Comparison of ENCODE assay signal across 26 mouse cellular contexts in the genomic region with DNA sequence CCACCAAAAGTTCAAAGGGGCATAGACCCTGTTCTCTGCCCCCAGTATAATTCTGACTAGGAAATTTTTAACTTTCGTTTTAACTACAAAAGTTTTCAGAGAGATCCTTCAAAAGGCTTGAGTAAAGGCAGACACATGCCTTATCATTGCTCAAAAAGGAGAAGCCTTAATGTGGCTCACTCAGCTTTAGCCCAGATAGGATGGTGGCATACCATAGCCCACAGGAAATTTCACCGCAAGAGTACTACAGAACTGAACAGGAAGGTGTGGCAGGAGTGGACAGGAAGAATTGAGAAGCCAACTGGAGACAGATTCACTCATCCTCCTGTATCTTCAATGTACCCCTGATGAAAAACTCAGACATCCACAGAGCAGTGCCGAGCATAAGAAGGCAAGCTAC.
DNase-seq lines count a peak whose midpoint lies in the region; ATAC-seq and TF ChIP-seq lines count a peak whose summit lies in the region.
"Had no signal": no experiment of that assay in that cellular context is flagged by ENCODE, and none has a peak within 500 bp of the region (broad histone marks: within the 10 kb centered on the region; RNA-seq: fewer than 3 reads in every experiment).

No protein-coding gene starts in this region.

- ATAC-seq in common myeloid progenitor, adult 5-6 weeks (replicated peaks; ENCODE audit: low read depth, poor library complexity, severe bottlenecking) = peak; percentile 96
- ATAC-seq in megakaryocyte progenitor cell, adult 5-6 weeks (replicated peaks; ENCODE audit: poor library complexity) = peak; percentile 91
- ATAC-seq: CD4-positive, CD25-positive, alpha-beta regulatory T cell, adult 4 months; forebrain, embryonic 14.5 days; intestine, embryonic 15.5 days; Patski had no signal

- no peak overlapping the region for H3K9ac ChIP-seq in MEL (ENCODE audit: control insufficient read depth, low read depth, low read length, poor library complexity, severe bottlenecking)
- H3K9ac ChIP-seq: embryonic facial prominence, embryonic 15.5 days; heart, embryonic 15.5 days; hindbrain, embryonic 14.5 days; intestine, embryonic 15.5 days had no signal

- DNase-seq in 416B (ENCODE audit: low read depth) (peak; percentile 65), MEL (ENCODE audit: low read depth, low spot score) (peak; percentile 57)
- DNase-seq in heart, adult 9 months (ENCODE audit: low spot score in 2 of 2) = no peak
- no peak for DNase-seq in right cerebral cortex, postnatal 36 days (ENCODE audit: low spot score in 2 of 2)
- no peak for DNase-seq in adrenal gland, adult 18-20 months (ENCODE audit: low spot score in 2 of 2)
- DNase-seq: adrenal gland, postnatal 14 days; cerebellum, adult 11-12 months; cerebellum, adult 9-11 months; cerebellum, postnatal 36 days; gastrocnemius, adult 2 months; gastrocnemius, postnatal 36 days; heart, adult 18-20 months; heart, postnatal 14 days had no signal

- no peak overlapping the region for H3K27ac ChIP-seq in MEL (ENCODE audit: control insufficient read depth, low read depth, low read length)
- H3K27ac ChIP-seq: embryonic facial prominence, embryonic 15.5 days; forebrain, embryonic 10.5 days; gastrocnemius, adult 2 months; heart, embryonic 15.5 days; hindbrain, embryonic 10.5 days; hindbrain, embryonic 14.5 days; intestine, embryonic 15.5 days had no signal

- no peak for TF ChIP-seq RAD21 in MEL (IDR thresholded peaks at IDR 0.05; ENCODE audit: low read depth, low read length)

- TF ChIP-seq POLR2A in MEL (IDR thresholded peaks at IDR 0.05; ENCODE audit: control insufficient read depth in 1 of 2, insufficient read depth in 1 of 2, low read depth in 1 of 2, low read length in 2 of 2, poor library complexity in 1 of 2) = no peak

- H3K4me3 ChIP-seq in MEL (ENCODE audit: control insufficient read depth in 1 of 2, insufficient read depth in 1 of 2, low read depth in 2 of 2, low read length in 2 of 2) = no peak overlapping the region
- H3K4me3 ChIP-seq: embryonic facial prominence, embryonic 15.5 days; erythroblast, embryonic 14.5 days; forebrain, embryonic 10.5 days; gastrocnemius, adult 2 months; heart, embryonic 15.5 days; hindbrain, embryonic 10.5 days; intestine, embryonic 15.5 days had no signal

- H3K4me1 ChIP-seq in MEL (ENCODE audit: control insufficient read depth in 1 of 2, insufficient read depth in 2 of 2, low read length in 2 of 2) = peaks cover 0 to 1% of the 10 kb centered on the region in 2 experiments; a peak in 1 of 4 replicates
- H3K4me1 ChIP-seq: embryonic facial prominence, embryonic 15.5 days; forebrain, embryonic 10.5 days; heart, embryonic 15.5 days; intestine, embryonic 15.5 days had no signal

- no peaks in the 10 kb centered on the region for H3K79me2 ChIP-seq in MEL (ENCODE audit: control insufficient read depth, insufficient read depth, low read length, poor library complexity)

- TF ChIP-seq CTCF in MEL (IDR thresholded peaks at IDR 0.05 in 2 of 3, conservative IDR thresholded peaks at IDR 0.05 in 1 of 3; ENCODE audit: control insufficient read depth in 1 of 3, insufficient read depth in 1 of 3, low read depth in 2 of 3, low read length in 3 of 3, poor library complexity in 1 of 3, severe bottlenecking in 1 of 3) = no peak

- H3K27me3 ChIP-seq in MEL (ENCODE audit: control insufficient read depth in 1 of 2, insufficient read depth in 2 of 2, low read length in 2 of 2) = peaks cover 0 to 3% of the 10 kb centered on the region in 2 experiments; a peak in 2 of 4 replicates
- H3K27me3 ChIP-seq: embryonic facial prominence, embryonic 15.5 days; intestine, embryonic 15.5 days had no signal

- H3K36me3 ChIP-seq in MEL (ENCODE audit: control insufficient read depth in 1 of 2, insufficient read depth in 2 of 2, low read length in 2 of 2) = no peaks in the 10 kb centered on the region; a peak in 1 of 4 replicates
- H3K36me3 ChIP-seq: embryonic facial prominence, embryonic 15.5 days; forebrain, embryonic 10.5 days; G1E; heart, embryonic 15.5 days; hindbrain, embryonic 10.5 days; intestine, embryonic 15.5 days had no signal

- no peak for TF ChIP-seq EP300 in MEL (IDR thresholded peaks at IDR 0.05; ENCODE audit: low read depth in 1 of 2, low read length in 2 of 2)

- no peaks in the 10 kb centered on the region for H3K9me3 ChIP-seq in MEL (replicated peaks; ENCODE audit: insufficient read depth, low read length)
- H3K9me3 ChIP-seq: embryonic facial prominence, embryonic 15.5 days; forebrain, embryonic 10.5 days; G1E; heart, embryonic 15.5 days; hindbrain, embryonic 10.5 days; intestine, embryonic 15.5 days had no signal

TF ChIP-seq in MEL, 35 proteins besides CTCF, POLR2A, EP300 and RAD21:
- TF ChIP-seq GATA1 (IDR thresholded peaks at IDR 0.05; ENCODE audit: low read depth, low read length) = 0 out of 2 replicates have a peak, but pooled peaks have one; percentile 16
- TF ChIP-seq ZC3H11A (IDR thresholded peaks at IDR 0.05; ENCODE audit: low read depth, low read length) = no peak
- TF ChIP-seq UBTF (IDR thresholded peaks at IDR 0.05; ENCODE audit: borderline replicate concordance, insufficient read depth, low read depth, low read length) = no peak
- no peak for TF ChIP-seq NELFE (IDR thresholded peaks at IDR 0.05; ENCODE audit: low read depth, low read length)
- TF ChIP-seq MAX (IDR thresholded peaks at IDR 0.05; ENCODE audit: low read length) = no peak
- no peak for TF ChIP-seq HCFC1 (IDR thresholded peaks at IDR 0.05; ENCODE audit: low read depth, low read length)
- no peak for TF ChIP-seq TAL1 (IDR thresholded peaks at IDR 0.05; ENCODE audit: low read length)

Comparison
In these comparisons a context has a peak if more than half of its experiments do, and no peak if none do; other contexts are left out.
1. DNase-seq: peak in 416B (single experiment) and MEL (single experiment); none in heart, adult 9 months (0 of 2), right cerebral cortex, postnatal 36 days (0 of 2) and adrenal gland, adult 18-20 months (0 of 2).